Mouse (Mus musculus) ES-Bruce4 (cell line): Measurements from ENCODE around the gene Polr3gl.
"Not testable (repeated sequence)": the region's sequence is repeated elsewhere in the genome, so short reads cannot be mapped to it uniquely, and the experiment has no call there.

Experiments used
- CTCF ChIP-seq: IDR thresholded peaks from one replicate; pipeline ENCODE4 v1.8.1; 2011; ENCODE audit warnings: low read depth, low read length
- POLR2A ChIP-seq: IDR thresholded peaks from one replicate; pipeline ENCODE4 v1.8.1; 2011; ENCODE audit warnings: low read length; ENCODE audit not compliant: insufficient read depth

GRCm38 (mm10) chr3:96606007-96606406 is 12.0 kb upstream of the Polr3gl start:
- TF ChIP-seq CTCF, POLR2A: not testable (repeated sequence)
